Mouse (Mus musculus) MEL (cell line): ENCODE measurements at regions not wholly inside any gene's neighbourhood (a gene's known extent, or its start where the extent isn't known, plus 50 kb on each side); places are given as distances from the start of the nearest gene placed in this dataset.

ENCODE experiments used
- DNase-seq: peaks from one replicate; pipeline ENCODE4 v3.0.0; 2011; ENCODE audit warnings: low read depth, low spot score
- H3K27ac ChIP-seq: 2 replicates; pipeline ENCODE4 v1.5.1; 2012; ENCODE audit warnings: low read depth, mild to moderate bottlenecking, control low read depth, low read length, moderate library complexity; ENCODE audit not compliant: control insufficient read depth
- H3K27me3 ChIP-seq, 2 experiments: fragments of 150-350 bp in 1 of 2; sonication (generic) in 1 of 2; 2 replicates each; pipeline ENCODE4 v1.6.1; 2012; ENCODE audit warnings: low read length in 2 of 2, mild to moderate bottlenecking in 2 of 2, improper control_type of control experiment in 1 of 2, moderate library complexity in 1 of 2; ENCODE audit not compliant: insufficient read depth in 2 of 2, control insufficient read depth in 1 of 2
- H3K36me3 ChIP-seq, 2 experiments: 2 replicates each; pipeline ENCODE4 v1.6.1; 2012 to 2014; ENCODE audit warnings: low read length in 2 of 2, improper control_type of control experiment in 1 of 2, inconsistent platforms in 1 of 2, mild to moderate bottlenecking in 1 of 2; ENCODE audit not compliant: insufficient read depth in 2 of 2, control insufficient read depth in 1 of 2
- H3K4me1 ChIP-seq, 2 experiments: fragments of 150-350 bp in 1 of 2; sonication (generic) in 1 of 2; 2 replicates each; pipeline ENCODE4 v1.6.1; 2012; ENCODE audit warnings: low read length in 2 of 2, improper control_type of control experiment in 1 of 2, mild to moderate bottlenecking in 1 of 2; ENCODE audit not compliant: insufficient read depth in 2 of 2, control insufficient read depth in 1 of 2
- H3K4me3 ChIP-seq, 2 experiments: fragments of 150-350 bp in 1 of 2; sonication (generic) in 1 of 2; 2 replicates each; pipeline ENCODE4 v1.5.1; 2012; ENCODE audit warnings: low read depth in 2 of 2, low read length in 2 of 2, mild to moderate bottlenecking in 2 of 2, moderate library complexity in 2 of 2, control low read depth in 1 of 2, improper control_type of control experiment in 1 of 2; ENCODE audit not compliant: control insufficient read depth in 1 of 2, insufficient read depth in 1 of 2
- H3K79me2 ChIP-seq: 2 replicates; pipeline ENCODE4 v1.6.1; 2012; ENCODE audit warnings: mild to moderate bottlenecking, low read length, moderate library complexity; ENCODE audit not compliant: control insufficient read depth, poor library complexity, insufficient read depth
- H3K9ac ChIP-seq: 2 replicates; pipeline ENCODE4 v1.6.1; 2012; ENCODE audit warnings: low read depth, mild to moderate bottlenecking, control low read depth, low read length, moderate library complexity; ENCODE audit not compliant: control insufficient read depth, poor library complexity, severe bottlenecking
- H3K9me3 ChIP-seq: fragments of 150-350 bp; sonication (generic); replicated peaks from 2 replicates; pipeline ENCODE4 v1.6.1; 2012; ENCODE audit warnings: mild to moderate bottlenecking, low read length, improper control_type of control experiment, moderate library complexity; ENCODE audit not compliant: insufficient read depth
- CHD1 ChIP-seq: IDR thresholded peaks from 2 replicates; pipeline ENCODE4 v1.6.1; 2012; ENCODE audit warnings: low read depth, mild to moderate bottlenecking, inconsistent platforms, low read length, improper control_type of control experiment
- CTCF ChIP-seq, 3 experiments: IDR thresholded peaks in 2 of 3; conservative IDR thresholded peaks in 1 of 3; 2 replicates each; pipeline ENCODE4 v1.5.1; 2011 to 2012; ENCODE audit warnings: low read length in 3 of 3, low read depth in 2 of 3, mild to moderate bottlenecking in 2 of 3, improper control_type of control experiment in 1 of 3, inconsistent platforms in 1 of 3, mixed read lengths in 1 of 3, moderate library complexity in 1 of 3; ENCODE audit not compliant: control insufficient read depth in 1 of 3, insufficient read depth in 1 of 3, poor library complexity in 1 of 3, severe bottlenecking in 1 of 3
- ELF1 ChIP-seq: IDR thresholded peaks from 2 replicates; pipeline ENCODE4 v1.6.1; 2014; ENCODE audit warnings: low read depth, mild to moderate bottlenecking, inconsistent platforms, low read length, improper control_type of control experiment, moderate library complexity
- EP300 ChIP-seq, 2 experiments: IDR thresholded peaks; 2 replicates each; pipeline ENCODE4 v1.6.1; 2011; ENCODE audit warnings: improper control_type of control experiment in 2 of 2, low read length in 2 of 2, low read depth in 1 of 2, mild to moderate bottlenecking in 1 of 2
- GABPA ChIP-seq: IDR thresholded peaks from 2 replicates; pipeline ENCODE4 v1.6.1; 2012; ENCODE audit warnings: low read depth, mild to moderate bottlenecking, inconsistent platforms, low read length, improper control_type of control experiment, moderate library complexity
- GATA1 ChIP-seq: IDR thresholded peaks from 2 replicates; pipeline ENCODE4 v1.6.1; 2011; ENCODE audit warnings: low read depth, low read length, improper control_type of control experiment
- HCFC1 ChIP-seq: IDR thresholded peaks from 2 replicates; pipeline ENCODE4 v1.6.1; 2012; ENCODE audit warnings: low read depth, mild to moderate bottlenecking, inconsistent platforms, low read length, improper control_type of control experiment, moderate library complexity
- JUND ChIP-seq: IDR thresholded peaks from 2 replicates; pipeline ENCODE4 v1.6.1; 2011; ENCODE audit warnings: low read depth, mild to moderate bottlenecking, improper control_type of control experiment, low read length
- MAX ChIP-seq: IDR thresholded peaks from 2 replicates; pipeline ENCODE4 v1.6.1; 2011; ENCODE audit warnings: low read length, improper control_type of control experiment
- MEF2A ChIP-seq: IDR thresholded peaks from 2 replicates; pipeline ENCODE4 v1.6.1; 2014; ENCODE audit warnings: low read depth, mild to moderate bottlenecking, inconsistent platforms, low read length, improper control_type of control experiment; ENCODE audit not compliant: poor library complexity, insufficient replicate concordance, severe bottlenecking; ENCODE audit errors: extremely low read depth
- MXI1 ChIP-seq: IDR thresholded peaks from 2 replicates; pipeline ENCODE4 v1.6.1; 2011; ENCODE audit warnings: mild to moderate bottlenecking, low read depth, low read length, improper control_type of control experiment
- MYB ChIP-seq: IDR thresholded peaks from 2 replicates; pipeline ENCODE4 v1.6.1; 2011; ENCODE audit warnings: mild to moderate bottlenecking, low read depth, low read length, improper control_type of control experiment
- NRF1 ChIP-seq: IDR thresholded peaks from 2 replicates; pipeline ENCODE4 v1.6.1; 2014; ENCODE audit warnings: low read depth, mild to moderate bottlenecking, inconsistent platforms, low read length, improper control_type of control experiment, moderate library complexity; ENCODE audit not compliant: poor library complexity, insufficient read depth, severe bottlenecking
- POLR2AphosphoS2 ChIP-seq: IDR thresholded peaks from 2 replicates; pipeline ENCODE4 v1.6.1; 2011; ENCODE audit warnings: low read length, improper control_type of control experiment
- RCOR1 ChIP-seq: IDR thresholded peaks from 2 replicates; pipeline ENCODE4 v1.6.1; 2012; ENCODE audit warnings: low read depth, mild to moderate bottlenecking, inconsistent platforms, low read length, improper control_type of control experiment
- SIN3A ChIP-seq: IDR thresholded peaks from 2 replicates; pipeline ENCODE4 v1.6.1; 2012; ENCODE audit warnings: low read length, improper control_type of control experiment, inconsistent platforms
- TBP ChIP-seq: IDR thresholded peaks from 2 replicates; pipeline ENCODE4 v1.8.0; 2011; ENCODE audit warnings: low read depth, low read length, improper control_type of control experiment
- USF1 ChIP-seq: IDR thresholded peaks from 2 replicates; pipeline ENCODE4 v1.6.1; 2014; ENCODE audit warnings: low read depth, mild to moderate bottlenecking, inconsistent platforms, low read length, improper control_type of control experiment, moderate library complexity
- ZKSCAN1 ChIP-seq: IDR thresholded peaks from 2 replicates; pipeline ENCODE4 v1.6.1; 2012; ENCODE audit warnings: low read depth, mild to moderate bottlenecking, inconsistent platforms, low read length, improper control_type of control experiment, moderate library complexity
- ZNF384 ChIP-seq: IDR thresholded peaks from 2 replicates; pipeline ENCODE4 v1.6.1; 2012; ENCODE audit warnings: low read depth, mild to moderate bottlenecking, inconsistent platforms, low read length, improper control_type of control experiment

- TF ChIP-seq CHD1 (no peak), POLR2AphosphoS2 (no peak), GATA1 (no peak), SIN3A (no peak), NRF1 (no peak), CTCF (IDR thresholded peaks at IDR 0.05 in 2 of 3, conservative IDR thresholded peaks at IDR 0.05 in 1 of 3; ENCODE audit: control insufficient read depth in 1 of 3, insufficient read depth in 1 of 3, low read depth in 2 of 3, low read length in 3 of 3, poor library complexity in 1 of 3, severe bottlenecking in 1 of 3) (no peak), MXI1 (no peak), EP300 (IDR thresholded peaks at IDR 0.05; ENCODE audit: low read depth in 1 of 2, low read length in 2 of 2) (no peak)
- no peaks in the 10 kb centered on the region; a peak in 1 of 4 replicates for H3K27me3 ChIP-seq
- no peak for DNase-seq
- H3K9me3 ChIP-seq: no peaks in the 10 kb centered on the region
- no peaks in the 10 kb centered on the region for H3K79me2 ChIP-seq
- H3K36me3 ChIP-seq: no peaks in the 10 kb centered on the region
- H3K4me3 ChIP-seq: no peak overlapping the region
- no peak overlapping the region for H3K9ac ChIP-seq
- no peaks in the 10 kb centered on the region for H3K4me1 ChIP-seq
- H3K27ac ChIP-seq: no peak overlapping the region
Measured at GRCm38 (mm10) chr3:144289489-144289888, 84.5 kb upstream of the Lmo4 start.

GRCm38 (mm10) chr3:144286100-144286499 is 81.1 kb upstream of the Lmo4 start:
- Histone ChIP-seq H3K79me2 (no peaks in the 10 kb centered on the region), H3K36me3 (no peaks in the 10 kb centered on the region), H3K9me3 (no peaks in the 10 kb centered on the region), H3K27ac (no peak overlapping the region), H3K4me3 (no peak overlapping the region), H3K9ac (no peak overlapping the region), H3K27me3 (no peaks in the 10 kb centered on the region; a peak in 1 of 4 replicates), H3K4me1 (no peaks in the 10 kb centered on the region)
- TF ChIP-seq ZNF384 (no peak), ELF1 (no peak), GABPA (no peak), TBP (no peak), RCOR1 (no peak), MEF2A (no peak), HCFC1 (no peak), JUND (no peak), MYB (no peak), POLR2AphosphoS2 (no peak), ZKSCAN1 (no peak), USF1 (no peak), MAX (no peak), GATA1 (no peak)
- DNase-seq: no peak
